Mouse (Mus musculus): ENCODE measurements around the gene B4galnt2.
"Not testable (repeated sequence)": the region's sequence is repeated elsewhere in the genome, so short reads cannot be mapped to it uniquely, and the experiment has no call there.

B4galnt2 gene

GRCm38 (mm10) chr11:95890462-95891051 lies 24.1 kb downstream of the B4galnt2 start:
- no peak for DNase-seq

- DNase-seq = not testable (repeated sequence)
Observed at GRCm38 (mm10) chr11:95879861-95880260, 34.8 kb downstream of the B4galnt2 start.

- DNase-seq = peak; percentile 84 to 85
Observed at GRCm38 (mm10) chr11:95876296-95876695, 38.4 kb downstream of the B4galnt2 start.

- peak; percentile 12 to 41 for DNase-seq
Observed at GRCm38 (mm10) chr11:95875804-95876203, 38.9 kb downstream of the B4galnt2 start.

- no peak for DNase-seq
Observed at GRCm38 (mm10) chr11:95869918-95870470, 44.7 kb downstream of the B4galnt2 start.

GRCm38 (mm10) chr11:95869442-95869841 lies 45.2 kb downstream of the B4galnt2 start:
- no peak for DNase-seq

- DNase-seq = no peak
Observed at GRCm38 (mm10) chr11:95861397-95861796, 53.3 kb downstream of the B4galnt2 start.

GRCm38 (mm10) chr11:95860071-95860490 lies 54.6 kb downstream of the B4galnt2 start:
- peak in 1 of 2 experiments; percentile 33 for DNase-seq

GRCm38 (mm10) chr11:95859468-95859855 lies 55.2 kb downstream of the B4galnt2 start:
- peak in 1 of 2 experiments; percentile 84 for DNase-seq

GRCm38 (mm10) chr11:95858528-95859467 lies 55.9 kb downstream of the B4galnt2 start:
- DNase-seq = peak; percentile 97 to 99

GRCm38 (mm10) chr11:95857716-95858527 lies 56.8 kb downstream of the B4galnt2 start:
- no peak for DNase-seq

GRCm38 (mm10) chr11:95857306-95857705 lies 57.4 kb downstream of the B4galnt2 start:
- no peak for DNase-seq

GRCm38 (mm10) chr11:95853684-95854083 lies 61.0 kb downstream of the B4galnt2 start:
- DNase-seq = peak; percentile 81 to 85

GRCm38 (mm10) chr11:95850898-95851297 lies 63.8 kb downstream of the B4galnt2 start:
- no peak for DNase-seq

GRCm38 (mm10) chr11:95844935-95845334 lies 69.8 kb downstream of the B4galnt2 start:
- DNase-seq = no peak

- peak in 1 of 2 experiments; percentile 30 for DNase-seq
Observed at GRCm38 (mm10) chr11:95843421-95843950, 71.2 kb downstream of the B4galnt2 start.

GRCm38 (mm10) chr11:95842953-95843352 lies 71.7 kb downstream of the B4galnt2 start:
- peak in 1 of 2 experiments; percentile 38 for DNase-seq

GRCm38 (mm10) chr11:95842074-95842681 lies 72.5 kb downstream of the B4galnt2 start, which contains the start of gene Abi3:
Gene Abi3, minus strand, starts transcription at chr11:95842476.
- peak; percentile 38 to 58 for DNase-seq

GRCm38 (mm10) chr11:95841498-95841830 lies 73.2 kb downstream of the B4galnt2 start:
- DNase-seq = no peak

- no peak for DNase-seq
Observed at GRCm38 (mm10) chr11:95840694-95841497, 73.8 kb downstream of the B4galnt2 start.
